Mouse (Mus musculus) CH12.LX (cell line): Measurements from ENCODE around the gene Dscaml1.

Source experiments
- CTCF ChIP-seq, 2 experiments: IDR thresholded peaks in 1 of 2; conservative IDR thresholded peaks in 1 of 2; 2 replicates each; pipeline ENCODE4 v1.5.1; 2011 to 2012; ENCODE audit warnings: low read depth in 2 of 2, low read length in 2 of 2, improper control_type of control experiment in 1 of 2, inconsistent platforms in 1 of 2, mild to moderate bottlenecking in 1 of 2, moderate library complexity in 1 of 2
- JUN ChIP-seq: IDR thresholded peaks from 2 replicates; pipeline ENCODE4 v1.6.1; 2011; ENCODE audit warnings: low read depth, mild to moderate bottlenecking, low read length, improper control_type of control experiment, moderate library complexity; ENCODE audit not compliant: insufficient read depth
- JUND ChIP-seq: conservative IDR thresholded peaks from 2 replicates; pipeline ENCODE4 v1.6.1; 2011; ENCODE audit warnings: low read depth, low read length, improper control_type of control experiment
- KAT2A ChIP-seq: IDR thresholded peaks from 2 replicates; pipeline ENCODE4 v1.6.1; 2012; ENCODE audit warnings: low read length, improper control_type of control experiment, inconsistent platforms; ENCODE audit not compliant: insufficient replicate concordance
- NRF1 ChIP-seq: IDR thresholded peaks from 2 replicates; pipeline ENCODE4 v1.6.1; 2014; ENCODE audit warnings: low read depth, mild to moderate bottlenecking, inconsistent platforms, low read length, improper control_type of control experiment, moderate library complexity

DNA sequence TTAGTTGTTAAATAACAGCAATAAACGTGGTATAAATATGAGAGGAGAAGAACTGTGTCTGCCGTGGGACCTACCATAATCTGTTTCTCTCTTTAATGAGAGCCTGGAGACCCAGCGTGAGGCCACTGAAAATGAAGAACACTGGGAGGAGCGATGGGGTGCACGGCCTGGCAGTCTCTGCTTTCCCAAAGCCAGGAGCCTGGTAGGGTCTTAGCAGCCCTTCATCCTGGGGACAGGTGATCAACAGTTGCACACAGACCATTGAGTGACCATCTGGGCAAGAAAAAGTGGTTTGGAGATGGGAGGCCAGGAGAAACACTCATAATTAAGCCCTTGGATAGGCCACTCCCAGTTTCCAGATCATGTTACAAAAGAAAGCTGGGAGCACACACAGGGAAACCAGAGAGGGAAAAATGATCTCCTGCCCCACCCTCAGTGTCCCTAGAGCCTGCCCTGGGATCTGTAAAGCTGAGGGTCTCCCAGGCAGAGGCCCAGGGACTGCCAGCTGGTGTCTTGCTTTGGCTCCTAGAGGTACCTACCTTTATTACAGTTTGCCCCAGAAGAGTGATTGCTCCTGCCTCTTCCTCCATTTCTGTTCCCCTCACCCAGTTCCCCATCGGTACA lies 39.1 kb downstream of the Dscaml1 start:
- TF ChIP-seq CTCF (conservative IDR thresholded peaks at IDR 0.05 in 1 of 2, IDR thresholded peaks at IDR 0.05 in 1 of 2; ENCODE audit: low read depth in 2 of 2, low read length in 2 of 2) (no peak), KAT2A (no peak), JUND (no peak), NRF1 (no peak), JUN (no peak)
